Mouse (Mus musculus): ENCODE measurements at regions not wholly inside any gene's neighbourhood (a gene's known extent, or its start where the extent isn't known, plus 50 kb on each side); places are given as distances from the start of the nearest gene placed in this dataset.

- Histone ChIP-seq H3K36me3 (ENCODE audit: control insufficient read depth, insufficient read depth, low read length) (no peaks in the 10 kb centered on the region), H3K27me3 (ENCODE audit: control insufficient read depth, insufficient read depth, low read length) (no peaks in the 10 kb centered on the region), H3K4me1 (ENCODE audit: control insufficient read depth, insufficient read depth, insufficient read length, low read length) (no peaks in the 10 kb centered on the region), H3K27ac (ENCODE audit: insufficient read depth, low read depth, low read length) (no peak overlapping the region), H3K4me3 (ENCODE audit: low read depth, low read length) (no peak overlapping the region)
- TF ChIP-seq POLR2A (IDR thresholded peaks at IDR 0.05; ENCODE audit: low read depth, low read length) (no peak), CTCF (IDR thresholded peaks at IDR 0.05; ENCODE audit: extremely low read depth, insufficient read length, insufficient replicate concordance, low read depth, low read length) (no peak)
- WGBS = 71% methylated on average over 5 of the region's 5 CpGs
These were observed 171.4 kb downstream of the Kcnrg start for GRCm38 (mm10) chr14:61778618-61779017.

DNA sequence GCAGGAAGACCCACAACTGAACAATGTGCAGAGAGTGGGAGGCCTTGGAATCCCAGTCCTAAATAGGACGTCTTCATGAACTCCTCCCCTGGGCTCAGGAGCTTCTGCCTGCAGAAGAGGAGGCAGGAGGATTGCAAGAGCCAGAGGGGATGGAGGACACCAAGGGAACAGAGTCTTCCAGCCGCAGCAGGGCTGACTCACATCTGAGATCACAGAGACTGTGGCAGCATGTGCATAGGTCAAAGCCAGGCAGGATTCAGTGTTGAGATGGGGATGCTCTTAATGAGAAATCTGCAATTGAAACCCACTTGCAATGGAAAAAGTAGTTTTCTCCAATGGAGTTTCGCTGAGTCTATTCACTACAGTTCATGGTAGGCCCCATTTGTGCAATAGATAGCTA lies 175.9 kb downstream of the Kcnrg start:
- no peak overlapping the region for H3K4me3 ChIP-seq (ENCODE audit: low read depth, low read length)
- H3K36me3 ChIP-seq (ENCODE audit: control insufficient read depth, insufficient read depth, low read length) = no peaks in the 10 kb centered on the region
- no peaks in the 10 kb centered on the region for H3K4me1 ChIP-seq (ENCODE audit: control insufficient read depth, insufficient read depth, insufficient read length, low read length)
- 97% methylated on average over 3 of the region's 3 CpGs for WGBS
- TF ChIP-seq CTCF (IDR thresholded peaks at IDR 0.05; ENCODE audit: extremely low read depth, insufficient read length, insufficient replicate concordance, low read depth, low read length) (no peak), POLR2A (IDR thresholded peaks at IDR 0.05; ENCODE audit: low read depth, low read length) (no peak)
- no peak overlapping the region for H3K27ac ChIP-seq (ENCODE audit: insufficient read depth, low read depth, low read length)
- no peaks in the 10 kb centered on the region for H3K27me3 ChIP-seq (ENCODE audit: control insufficient read depth, insufficient read depth, low read length)

- WGBS = 94% methylated on average over 4 of the region's 4 CpGs
These were observed 177.4 kb downstream of the Kcnrg start for GRCm38 (mm10) chr14:61784609-61785008.

DNA sequence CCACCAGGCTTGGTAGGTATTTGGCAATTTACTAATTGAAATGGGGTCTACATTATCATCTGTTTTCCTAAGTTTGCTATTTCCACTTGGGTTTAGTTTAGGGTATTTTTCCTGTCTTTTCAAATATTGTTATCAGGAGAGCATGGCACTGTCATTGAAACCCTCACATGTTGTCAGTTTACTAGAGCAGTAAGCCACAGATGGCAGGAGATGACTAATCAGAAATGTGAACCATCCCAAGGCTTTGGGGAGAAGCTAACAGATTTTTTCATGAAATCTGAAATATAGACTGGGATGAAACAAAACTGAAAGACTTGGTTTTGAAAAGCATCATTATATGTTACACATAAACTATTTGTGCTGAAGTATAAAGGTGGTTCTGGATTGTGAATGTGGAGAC lies 178.8 kb downstream of the Kcnrg start:
- no peaks in the 10 kb centered on the region for H3K4me1 ChIP-seq (ENCODE audit: control insufficient read depth, insufficient read depth, insufficient read length, low read length)
- H3K4me3 ChIP-seq (ENCODE audit: low read depth, low read length) = no peak overlapping the region
- no peaks in the 10 kb centered on the region for H3K36me3 ChIP-seq (ENCODE audit: control insufficient read depth, insufficient read depth, low read length)
- TF ChIP-seq CTCF (IDR thresholded peaks at IDR 0.05; ENCODE audit: extremely low read depth, insufficient read length, insufficient replicate concordance, low read depth, low read length) = no peak
- no peak for TF ChIP-seq POLR2A (IDR thresholded peaks at IDR 0.05; ENCODE audit: low read depth, low read length)
- no peaks in the 10 kb centered on the region for H3K27me3 ChIP-seq (ENCODE audit: control insufficient read depth, insufficient read depth, low read length)
- no peak overlapping the region for H3K27ac ChIP-seq (ENCODE audit: insufficient read depth, low read depth, low read length)

More at GRCm38 (mm10) chr14:61784609-61785008, 177.4 kb downstream of the Kcnrg start:
- TF ChIP-seq CTCF (IDR thresholded peaks at IDR 0.05; ENCODE audit: extremely low read depth, insufficient read length, insufficient replicate concordance, low read depth, low read length) (no peak), POLR2A (IDR thresholded peaks at IDR 0.05; ENCODE audit: low read depth, low read length) (no peak)
- no peak overlapping the region for H3K27ac ChIP-seq (ENCODE audit: insufficient read depth, low read depth, low read length)
- no peak overlapping the region for H3K4me3 ChIP-seq (ENCODE audit: low read depth, low read length)
- no peaks in the 10 kb centered on the region for H3K27me3 ChIP-seq (ENCODE audit: control insufficient read depth, insufficient read depth, low read length)
- H3K4me1 ChIP-seq (ENCODE audit: control insufficient read depth, insufficient read depth, insufficient read length, low read length) = no peaks in the 10 kb centered on the region
- H3K36me3 ChIP-seq (ENCODE audit: control insufficient read depth, insufficient read depth, low read length) = no peaks in the 10 kb centered on the region

- no peaks in the 10 kb centered on the region for H3K36me3 ChIP-seq (ENCODE audit: control insufficient read depth, insufficient read depth, low read length)
- H3K27me3 ChIP-seq (ENCODE audit: control insufficient read depth, insufficient read depth, low read length) = no peaks in the 10 kb centered on the region
- WGBS = 69% methylated on average over 4 of the region's 4 CpGs
These were observed 180.5 kb downstream of the Kcnrg start for GRCm38 (mm10) chr14:61787746-61788145.

GRCm38 (mm10) chr14:61788998-61789790 lies 181.9 kb downstream of the Kcnrg start:
- Histone ChIP-seq H3K27me3 (ENCODE audit: control insufficient read depth, insufficient read depth, low read length) (no peaks in the 10 kb centered on the region), H3K4me1 (ENCODE audit: control insufficient read depth, insufficient read depth, insufficient read length, low read length) (no peaks in the 10 kb centered on the region), H3K36me3 (ENCODE audit: control insufficient read depth, insufficient read depth, low read length) (no peaks in the 10 kb centered on the region), H3K27ac (ENCODE audit: insufficient read depth, low read depth, low read length) (no peak overlapping the region), H3K4me3 (ENCODE audit: low read depth, low read length) (no peak overlapping the region)
- WGBS = 72% methylated on average over 20 of the region's 20 CpGs
- no peak for TF ChIP-seq CTCF (IDR thresholded peaks at IDR 0.05; ENCODE audit: extremely low read depth, insufficient read length, insufficient replicate concordance, low read depth, low read length)
- TF ChIP-seq POLR2A (IDR thresholded peaks at IDR 0.05; ENCODE audit: low read depth, low read length) = no peak

More at GRCm38 (mm10) chr14:61787746-61788145, 180.5 kb downstream of the Kcnrg start:
- TF ChIP-seq POLR2A (IDR thresholded peaks at IDR 0.05; ENCODE audit: low read depth, low read length) = no peak
- TF ChIP-seq CTCF (IDR thresholded peaks at IDR 0.05; ENCODE audit: extremely low read depth, insufficient read length, insufficient replicate concordance, low read depth, low read length) = no peak
- H3K4me1 ChIP-seq (ENCODE audit: control insufficient read depth, insufficient read depth, insufficient read length, low read length) = no peaks in the 10 kb centered on the region
- no peak overlapping the region for H3K27ac ChIP-seq (ENCODE audit: insufficient read depth, low read depth, low read length)
- no peak overlapping the region for H3K4me3 ChIP-seq (ENCODE audit: low read depth, low read length)

DNA sequence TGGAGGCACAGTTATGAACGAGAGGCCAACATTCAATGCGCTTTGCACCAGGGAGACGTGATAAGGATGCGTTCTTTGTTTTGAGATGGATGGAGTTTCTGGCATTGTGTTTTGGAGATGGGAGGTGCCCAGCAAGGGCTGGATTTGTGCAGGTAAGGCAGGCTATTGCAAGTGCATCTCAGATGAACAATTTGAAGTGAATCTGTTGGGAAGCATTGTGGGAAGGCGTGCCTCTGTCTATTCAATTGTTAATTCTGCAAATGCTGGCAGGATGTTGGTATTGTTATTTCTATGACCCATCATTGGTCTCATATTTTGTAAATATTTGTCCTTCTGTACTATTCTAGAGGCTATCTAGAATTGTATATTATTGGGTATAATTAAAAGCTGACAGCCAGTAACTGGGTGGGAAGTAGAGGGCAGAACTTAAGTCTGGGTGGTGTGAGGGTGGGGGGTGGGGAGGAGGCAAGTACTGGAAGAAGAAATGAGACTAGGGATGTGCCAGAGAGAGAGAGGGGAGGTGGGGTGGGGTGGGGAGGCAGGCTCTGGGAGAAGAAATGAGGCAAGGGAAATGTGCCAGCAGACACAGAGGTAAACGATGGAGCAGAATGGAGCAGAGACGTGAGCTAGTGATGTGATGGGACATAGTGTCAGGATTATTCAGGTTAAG lies 188.9 kb downstream of the Kcnrg start:
- no peak for TF ChIP-seq POLR2A (IDR thresholded peaks at IDR 0.05; ENCODE audit: low read depth, low read length)
- TF ChIP-seq CTCF (IDR thresholded peaks at IDR 0.05; ENCODE audit: extremely low read depth, insufficient read length, insufficient replicate concordance, low read depth, low read length) = no peak
- Histone ChIP-seq H3K27me3 (ENCODE audit: control insufficient read depth, insufficient read depth, low read length) (no peaks in the 10 kb centered on the region), H3K36me3 (ENCODE audit: control insufficient read depth, insufficient read depth, low read length) (no peaks in the 10 kb centered on the region), H3K27ac (ENCODE audit: insufficient read depth, low read depth, low read length) (no peak overlapping the region), H3K4me3 (ENCODE audit: low read depth, low read length) (no peak overlapping the region), H3K4me1 (ENCODE audit: control insufficient read depth, insufficient read depth, insufficient read length, low read length) (no peaks in the 10 kb centered on the region)
- WGBS = 86% methylated on average over 7 of the region's 7 CpGs

Measured in small intestine, adult 2 months (tissue).